Comparison of ENCODE assay signal across 21 mouse cellular contexts in the genomic region with DNA sequence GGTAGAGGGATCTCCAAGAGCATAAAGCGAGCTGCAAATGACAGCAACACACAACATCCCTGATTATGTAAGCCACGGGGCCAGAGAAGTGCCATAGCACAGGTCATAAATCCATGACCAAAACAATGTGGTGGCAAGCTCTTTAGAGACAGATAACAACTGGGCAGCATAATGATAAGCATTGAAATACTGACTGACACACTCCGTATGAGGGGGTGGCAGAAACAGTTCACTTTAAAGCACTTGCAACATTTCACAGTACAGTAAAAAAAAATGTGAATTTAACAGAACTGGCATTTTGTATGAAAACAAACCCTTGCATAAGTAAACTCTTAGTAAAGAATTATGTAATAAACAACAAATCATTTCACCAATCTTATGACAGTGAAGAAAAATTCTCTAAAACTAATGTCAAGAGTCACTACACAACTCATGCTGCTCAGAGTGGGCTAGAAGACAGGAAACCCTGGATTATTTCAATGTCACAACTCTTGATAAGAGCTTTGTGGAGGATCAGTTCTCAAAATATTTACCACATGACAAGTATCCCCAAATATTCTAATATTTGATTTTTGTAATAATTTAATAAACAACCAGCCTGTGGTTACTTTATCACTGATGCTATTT. TPM values are rescaled to one million over a fixed set of nuclear protein-coding genes. Genes with fewer than 3 reads are reported as not detected.
DNase-seq lines count a peak whose midpoint lies in the region; ATAC-seq and TF ChIP-seq lines count a peak whose summit lies in the region.
"Had no signal": no experiment of that assay in that cellular context is flagged by ENCODE, and none has a peak within 500 bp of the region (broad histone marks: within the 10 kb centered on the region; RNA-seq: fewer than 3 reads in every experiment).

No protein-coding gene starts in this region.

- no peak overlapping the region for H3K27ac ChIP-seq in lung, embryonic 14.5 days (ENCODE audit: low read depth)
- no peak overlapping the region; the same call in 1 of the 2 replicates for H3K27ac ChIP-seq in lung, embryonic 16.5 days (ENCODE audit: low read length)
- H3K27ac ChIP-seq: embryonic facial prominence, embryonic 10.5 days; embryonic facial prominence, embryonic 12.5 days; forebrain, embryonic 13.5 days; forebrain, embryonic 15.5 days had no signal

- no peaks in the 10 kb centered on the region for H3K36me3 ChIP-seq in lung, embryonic 14.5 days (ENCODE audit: insufficient read depth)
- H3K36me3 ChIP-seq in lung, embryonic 16.5 days (ENCODE audit: control insufficient read depth, insufficient read depth, low read length): no peaks in the 10 kb centered on the region
- H3K36me3 ChIP-seq: embryonic facial prominence, embryonic 10.5 days; embryonic facial prominence, embryonic 12.5 days; forebrain, embryonic 15.5 days had no signal

- no peak for TF ChIP-seq CTCF in lung, embryonic 14.5 days (IDR thresholded peaks at IDR 0.05; ENCODE audit: low read depth)

- no peaks in the 10 kb centered on the region for H3K27me3 ChIP-seq in lung, embryonic 14.5 days (ENCODE audit: insufficient read depth, low read length)
- H3K27me3 ChIP-seq in lung, embryonic 16.5 days (ENCODE audit: control insufficient read depth, insufficient read depth, low read depth, low read length): no peaks in the 10 kb centered on the region; the same call in 1 of the 2 replicates
- H3K27me3 ChIP-seq: forebrain, embryonic 13.5 days; forebrain, embryonic 15.5 days had no signal

- peak; percentile 60 for DNase-seq in lung, embryonic 14.5 days
- DNase-seq in lung, adult 18-20 months: no peak
- DNase-seq in lung, postnatal 36 days: no peak
- DNase-seq in adipocyte (ENCODE audit: low spot score): peak; percentile 49
- DNase-seq in layer of hippocampus, adult 8-10 months (ENCODE audit: low spot score in 2 of 2): no peak
- DNase-seq: adrenal gland, adult 8-10 months; adrenal gland, postnatal 14 days; adrenal gland, postnatal 36 days; cerebellum, adult 11-12 months; cerebellum, adult 2 months; cerebellum, adult 9-10 months; cerebellum, postnatal 10 days; cerebellum, postnatal 25 days had no signal

- WGBS in lung, embryonic 14.5 days: 55% methylated on average over 3 of the region's 3 CpGs
- WGBS in lung, embryonic 16.5 days: 56% methylated on average over 3 of the region's 3 CpGs

- H3K4me2 ChIP-seq in lung, embryonic 14.5 days: no peak overlapping the region
- H3K4me2 ChIP-seq in lung, embryonic 16.5 days (ENCODE audit: low read depth, low read length): no peak overlapping the region
- H3K4me2 ChIP-seq: embryonic facial prominence, embryonic 12.5 days; forebrain, embryonic 13.5 days; forebrain, embryonic 15.5 days had no signal

- H3K9ac ChIP-seq in lung, embryonic 14.5 days: no peak overlapping the region
- H3K9ac ChIP-seq in lung, embryonic 16.5 days (ENCODE audit: low read length): no peak overlapping the region
- H3K9ac ChIP-seq: embryonic facial prominence, embryonic 12.5 days; forebrain, embryonic 13.5 days; forebrain, embryonic 15.5 days had no signal

- peak; percentile 76 for ATAC-seq in lung, embryonic 14.5 days (ENCODE audit: insufficient read depth)
- ATAC-seq in lung, embryonic 16.5 days (ENCODE audit: low read depth): peak; percentile 68
- ATAC-seq: forebrain, embryonic 13.5 days; forebrain, embryonic 15.5 days had no signal

- no peak overlapping the region for H3K4me3 ChIP-seq in lung, embryonic 14.5 days (ENCODE audit: low read depth, low read length)
- H3K4me3 ChIP-seq in lung, embryonic 16.5 days (ENCODE audit: low read length): no peak overlapping the region
- H3K4me3 ChIP-seq: embryonic facial prominence, embryonic 10.5 days; embryonic facial prominence, embryonic 12.5 days; forebrain, embryonic 13.5 days; forebrain, embryonic 15.5 days had no signal

- 0 out of 2 replicates have a peak, but pooled peaks cover 4% of the 10 kb centered on the region for H3K4me1 ChIP-seq in lung, embryonic 14.5 days (ENCODE audit: insufficient read depth)
- 0 out of 2 replicates have a peak, but pooled peaks cover 6% of the 10 kb centered on the region for H3K4me1 ChIP-seq in lung, embryonic 16.5 days (replicated peaks; ENCODE audit: control insufficient read depth, insufficient read depth, low read length)
- H3K4me1 ChIP-seq: embryonic facial prominence, embryonic 10.5 days; embryonic facial prominence, embryonic 12.5 days; forebrain, embryonic 13.5 days; forebrain, embryonic 15.5 days had no signal

- H3K9me3 ChIP-seq in lung, embryonic 14.5 days (ENCODE audit: low read depth, low read length): no peaks in the 10 kb centered on the region
- no peaks in the 10 kb centered on the region for H3K9me3 ChIP-seq in lung, embryonic 16.5 days (ENCODE audit: control insufficient read depth, low read length)
- H3K9me3 ChIP-seq: embryonic facial prominence, embryonic 10.5 days; embryonic facial prominence, embryonic 12.5 days; forebrain, embryonic 13.5 days; forebrain, embryonic 15.5 days had no signal

RNA-seq across cellular contexts. Expression of a gene that starts 11.2 kb away (rescaled TPM):
- polyA plus RNA-seq in lung, embryonic 14.5 days (2014; fragmentation: Nextera tagmentation; extraction: Ambion mirVana): 21.3 and 23.3 TPM in 2 replicates
- 20.3 and 22.0 TPM in 2 replicates for polyA plus RNA-seq in lung, embryonic 16.5 days (2015; fragmentation: Nextera tagmentation; extraction: Ambion mirVana)
- total RNA-seq in layer of hippocampus, adult 8-10 months (2022): 1 to 10 TPM; 5.7 to 8.8 (median 7.3) TPM

RNA-seq across cellular contexts. Expression of a gene that starts 28.4 kb away (rescaled TPM):
- not detected in 2 replicates for polyA plus RNA-seq in lung, embryonic 14.5 days (2014; fragmentation: Nextera tagmentation; extraction: Ambion mirVana)
- 0.45 and 0.50 TPM in 2 replicates for polyA plus RNA-seq in lung, embryonic 16.5 days (2015; fragmentation: Nextera tagmentation; extraction: Ambion mirVana)
- 1 to 10 TPM; 1.5 to 4.2 (median 2.6) TPM for total RNA-seq in layer of hippocampus, adult 8-10 months (2022)
- total RNA-seq: adrenal gland, postnatal 14 days; adrenal gland, postnatal 36 days had no signal
- polyA plus RNA-seq: C2C12; embryonic facial prominence, embryonic 10.5 days; embryonic facial prominence, embryonic 12.5 days; forebrain, embryonic 11.5 days; forebrain, embryonic 13.5 days had no signal

RNA-seq across cellular contexts. Expression of a gene that starts 35.2 kb away (rescaled TPM):
- polyA plus RNA-seq in lung, embryonic 14.5 days (2014; fragmentation: Nextera tagmentation; extraction: Ambion mirVana): 40.1 and 45.0 TPM in 2 replicates
- polyA plus RNA-seq in lung, embryonic 16.5 days (2015; fragmentation: Nextera tagmentation; extraction: Ambion mirVana): 56.4 and 58.4 TPM in 2 replicates
- 1 to 10 TPM; 3.0 to 6.1 (median 5.0) TPM for total RNA-seq in layer of hippocampus, adult 8-10 months (2022)
- total RNA-seq: MEL had no signal

Comparison
In these comparisons a context has a peak if more than half of its experiments do, and no peak if none do; other contexts are left out.
1. DNase-seq: peak in lung, embryonic 14.5 days (single experiment) and adipocyte (single experiment); none in lung, adult 18-20 months (0 of 2), lung, postnatal 36 days (single experiment) and layer of hippocampus, adult 8-10 months (0 of 2).